Mouse (Mus musculus): ENCODE data around the gene Mnt.

GRCm38 (mm10) chr11:74865252-74865651 is 34.5 kb downstream of the Mnt start:
- TF ChIP-seq CTCF (IDR thresholded peaks at IDR 0.05; ENCODE audit: low read depth) (no peak), EP300 (IDR thresholded peaks at IDR 0.05; ENCODE audit: low read depth) (no peak)

All from liver, embryonic 14.5 days (tissue).